Mouse (Mus musculus) heart, embryonic 12.5 days (tissue): ENCODE data around the gene Armc2. TPM values are rescaled to one million over a fixed set of nuclear protein-coding genes. Genes with fewer than 3 reads are reported as not detected.
A peak's percentile ranks its signal among the peaks of the same experiment; 100 is the strongest.

Experiments
- ATAC-seq: fragments of 200-750 bp; cut with Nextera tagmentation; 2 replicates; pipeline ENCODE4 v1.8.0; 2017; ENCODE audit warnings: moderate TSS enrichment, moderate library complexity; ENCODE audit not compliant: insufficient number of reproducible peaks, low FRiP score
- H3K27ac ChIP-seq: fragments of 300-500 bp; sonication (generic); 2 replicates; pipeline ENCODE4 v1.5.1; 2016; ENCODE audit warnings: mild to moderate bottlenecking, moderate library complexity; ENCODE audit not compliant: poor library complexity, severe bottlenecking
- H3K27me3 ChIP-seq: fragments of 300-500 bp; sonication (generic); replicated peaks from 2 replicates; pipeline ENCODE4 v1.6.1; 2016; ENCODE audit warnings: mild to moderate bottlenecking, moderate library complexity
- H3K36me3 ChIP-seq: fragments of 300-500 bp; sonication (generic); 2 replicates; pipeline ENCODE4 v1.6.1; 2016; ENCODE audit warnings: mild to moderate bottlenecking, moderate library complexity
- H3K4me1 ChIP-seq: fragments of 300-500 bp; sonication (generic); replicated peaks from 2 replicates; pipeline ENCODE4 v1.6.1; 2016; ENCODE audit warnings: mild to moderate bottlenecking
- H3K4me2 ChIP-seq: fragments of 300-500 bp; sonication (generic); 2 replicates; pipeline ENCODE4 v1.6.1; 2016; ENCODE audit warnings: mild to moderate bottlenecking, moderate library complexity
- H3K4me3 ChIP-seq: fragments of 300-500 bp; sonication (generic); 2 replicates; pipeline ENCODE4 v1.5.1; 2016; ENCODE audit warnings: mild to moderate bottlenecking
- H3K9ac ChIP-seq: fragments of 300-500 bp; sonication (generic); 2 replicates; pipeline ENCODE4 v1.6.1; 2016; ENCODE audit warnings: mild to moderate bottlenecking, moderate library complexity
- H3K9me3 ChIP-seq: fragments of 300-500 bp; sonication (generic); replicated peaks from 2 replicates; pipeline ENCODE4 v1.6.1; 2016; ENCODE audit warnings: mild to moderate bottlenecking, moderate library complexity
- WGBS: fragments of 180-500 bp; shearing (Covaris S2); methylation state at CpG from one replicate; pipeline ENCODE4 v1.1.7; 2016; 5-methylcytosine and 5-hydroxymethylcytosine counted together
- polyA plus RNA-seq: library from polyadenylated mRNA; unstranded; fragments of >200 nt; fragmentation: Nextera tagmentation; extraction: Ambion mirVana; gene quantifications from 2 replicates; pipeline ENCODE4 v1.2.1, GENCODE M21; 2016

Gene Armc2
- polyA plus RNA-seq, 1 experiment from 2014 or later, result 1.2 TPM

DNA sequence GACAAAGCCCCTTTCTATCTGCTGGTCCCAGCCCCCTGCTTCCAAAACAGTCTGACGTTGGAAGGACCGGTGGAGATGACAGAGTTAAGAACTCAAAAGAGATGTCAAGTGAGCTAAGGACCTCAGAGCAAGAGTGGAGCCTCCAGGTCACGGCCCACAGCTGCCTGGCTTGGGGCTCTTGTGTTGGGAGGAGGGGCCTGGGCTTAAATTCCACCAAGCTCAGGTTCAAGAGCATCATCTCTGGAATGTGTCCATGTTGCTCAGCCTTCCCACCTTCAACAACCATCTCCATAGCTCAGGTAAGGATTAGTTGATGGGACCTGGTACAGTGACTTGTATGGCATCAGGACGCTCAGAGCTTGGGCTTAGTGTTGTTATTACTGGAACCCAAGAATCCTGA lies 23.7 kb downstream of the Armc2 start:
- H3K9ac ChIP-seq, result no peak overlapping the region
- H3K27ac ChIP-seq, result no peak overlapping the region
- no peaks in the 10 kb centered on the region for H3K9me3 ChIP-seq
- no peak for ATAC-seq
- no peak overlapping the region for H3K4me3 ChIP-seq
- peaks cover 39% of the 10 kb centered on the region for H3K4me1 ChIP-seq
- WGBS, result 49% methylated on average over 4 of the region's 4 CpGs
- H3K27me3 ChIP-seq, result peaks cover 24% of the 10 kb centered on the region
- H3K36me3 ChIP-seq, result no peaks in the 10 kb centered on the region
- no peak overlapping the region for H3K4me2 ChIP-seq

DNA sequence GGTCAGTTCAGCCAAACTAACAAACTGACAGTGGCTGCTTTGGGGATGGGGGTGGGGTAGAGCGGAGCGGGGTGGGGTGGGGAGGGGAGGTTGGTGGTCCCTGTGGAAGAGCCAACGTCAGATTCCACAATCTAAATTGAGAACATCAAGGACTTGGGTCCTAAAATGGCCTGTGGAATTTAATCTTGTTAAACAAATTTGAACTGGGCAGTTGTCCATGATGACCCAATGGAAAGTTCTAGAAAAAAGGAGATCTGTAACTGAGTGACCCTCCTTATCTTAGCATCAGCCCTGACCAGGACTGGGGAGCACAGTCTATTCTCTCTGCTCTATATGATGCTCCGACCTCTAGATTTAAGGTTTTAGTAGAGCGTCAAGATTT lies 26.2 kb downstream of the Armc2 start:
- peaks cover 25% of the 10 kb centered on the region for H3K27me3 ChIP-seq
- WGBS, result 73% methylated on average over 5 of the region's 5 CpGs
- no peak overlapping the region for H3K4me3 ChIP-seq
- no peak for ATAC-seq
- no peak overlapping the region for H3K4me2 ChIP-seq
- no peak overlapping the region for H3K27ac ChIP-seq
- H3K9ac ChIP-seq, result no peak overlapping the region
- peaks cover 26% of the 10 kb centered on the region for H3K4me1 ChIP-seq
- H3K36me3 ChIP-seq, result no peaks in the 10 kb centered on the region
- H3K9me3 ChIP-seq, result no peaks in the 10 kb centered on the region

DNA sequence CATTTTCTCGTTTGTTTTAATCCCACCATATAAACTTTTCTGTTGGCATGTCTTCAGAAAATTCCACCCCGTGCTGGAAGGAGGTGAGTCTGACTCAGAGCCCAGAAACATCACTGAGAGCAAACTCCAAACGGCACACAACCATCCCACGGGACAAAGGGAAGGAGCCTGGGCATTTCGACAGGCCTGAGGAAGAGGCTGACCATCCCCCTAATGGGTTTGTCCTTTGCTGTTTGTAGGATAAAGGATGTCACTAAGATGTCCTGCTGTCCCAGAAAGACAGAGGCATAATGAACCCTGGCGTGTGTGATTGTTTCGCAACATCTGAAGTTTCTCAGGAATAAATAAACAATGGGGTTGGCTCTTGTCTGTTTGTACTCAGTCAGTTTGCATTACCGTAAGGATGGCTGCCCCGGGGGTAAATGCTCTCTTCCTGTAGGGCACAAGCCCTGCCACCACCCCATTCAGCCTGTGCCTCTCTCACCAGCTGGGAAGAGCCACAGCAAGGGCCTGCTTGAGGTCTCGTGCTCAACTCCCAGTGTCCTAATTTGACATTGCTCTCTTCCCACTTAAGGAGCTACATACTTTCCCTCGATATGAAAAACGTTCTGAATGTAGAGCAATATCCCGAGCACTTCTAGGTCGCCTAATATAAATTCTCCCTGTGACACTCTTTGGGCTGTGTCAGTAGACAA lies 26.7 kb downstream of the Armc2 start:
- H3K4me2 ChIP-seq, result no peak overlapping the region
- peaks cover 22% of the 10 kb centered on the region for H3K27me3 ChIP-seq
- H3K9ac ChIP-seq, result no peak overlapping the region
- no peak overlapping the region for H3K4me3 ChIP-seq
- no peaks in the 10 kb centered on the region for H3K36me3 ChIP-seq
- no peak for ATAC-seq
- no peak overlapping the region for H3K27ac ChIP-seq
- WGBS, result 42% methylated on average over 14 of the region's 14 CpGs
- peaks cover 26% of the 10 kb centered on the region for H3K4me1 ChIP-seq
- H3K9me3 ChIP-seq, result no peaks in the 10 kb centered on the region

DNA sequence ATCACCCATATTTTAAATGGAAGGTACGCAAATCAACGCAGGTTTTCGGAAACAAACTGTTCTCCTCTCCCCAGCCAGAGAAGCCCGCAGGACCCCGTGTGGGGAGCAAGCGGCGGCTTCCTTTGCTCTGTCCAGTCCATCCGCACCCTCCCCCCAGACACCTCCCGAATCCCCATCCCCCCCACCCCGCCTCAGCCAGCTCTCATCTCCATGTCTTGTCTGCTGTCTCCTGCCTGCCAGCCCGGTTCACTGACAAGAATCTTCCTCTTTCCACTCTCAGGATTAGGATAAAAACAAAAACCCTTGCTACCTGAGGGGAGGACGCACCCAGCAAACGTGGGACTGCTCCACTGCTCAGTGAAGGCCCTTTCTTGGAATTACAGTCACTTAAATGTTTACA lies 27.3 kb downstream of the Armc2 start:
- no peak overlapping the region for H3K27ac ChIP-seq
- no peaks in the 10 kb centered on the region for H3K36me3 ChIP-seq
- 32% methylated on average over 13 of the region's 13 CpGs for WGBS

DNA sequence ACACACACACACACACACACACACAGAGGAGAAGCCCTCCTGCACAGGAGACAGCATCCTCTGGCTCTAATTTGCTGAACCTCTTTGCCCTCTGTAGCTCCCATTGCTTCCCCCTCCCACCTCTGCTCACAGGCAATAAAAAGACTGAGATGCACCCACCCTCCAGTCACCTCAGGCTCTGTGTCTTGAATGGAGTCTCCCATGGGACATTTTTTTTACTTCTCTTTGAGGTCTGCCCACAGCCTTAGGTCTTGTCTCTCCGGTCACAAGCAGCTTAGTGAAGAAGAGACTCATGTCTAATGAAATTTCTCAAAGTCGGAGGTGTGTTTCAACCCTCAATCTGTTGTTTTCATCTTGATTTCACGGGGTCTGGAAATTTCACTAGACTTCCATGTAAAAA lies 29.3 kb downstream of the Armc2 start:
- H3K4me3 ChIP-seq, result no peak overlapping the region
- ATAC-seq, result no peak
- peaks cover 22% of the 10 kb centered on the region for H3K27me3 ChIP-seq
- no peak overlapping the region for H3K27ac ChIP-seq
- H3K4me1 ChIP-seq, result peaks cover 12% of the 10 kb centered on the region
- H3K9me3 ChIP-seq, result no peaks in the 10 kb centered on the region
- WGBS, result 76% methylated on average over 3 of the region's 3 CpGs
- no peaks in the 10 kb centered on the region for H3K36me3 ChIP-seq
- H3K4me2 ChIP-seq, result no peak overlapping the region
- H3K9ac ChIP-seq, result no peak overlapping the region

More for the DNA sequence above, 27.3 kb downstream of the Armc2 start:
- no peak for ATAC-seq
- Histone ChIP-seq H3K4me3 (no peak overlapping the region), H3K9ac (no peak overlapping the region), H3K9me3 (no peaks in the 10 kb centered on the region), H3K4me1 (peaks cover 20% of the 10 kb centered on the region), H3K4me2 (0 out of 2 replicates have a peak overlapping the region, but pooled peaks have one; percentile 15), H3K27me3 (peaks cover 22% of the 10 kb centered on the region)

DNA sequence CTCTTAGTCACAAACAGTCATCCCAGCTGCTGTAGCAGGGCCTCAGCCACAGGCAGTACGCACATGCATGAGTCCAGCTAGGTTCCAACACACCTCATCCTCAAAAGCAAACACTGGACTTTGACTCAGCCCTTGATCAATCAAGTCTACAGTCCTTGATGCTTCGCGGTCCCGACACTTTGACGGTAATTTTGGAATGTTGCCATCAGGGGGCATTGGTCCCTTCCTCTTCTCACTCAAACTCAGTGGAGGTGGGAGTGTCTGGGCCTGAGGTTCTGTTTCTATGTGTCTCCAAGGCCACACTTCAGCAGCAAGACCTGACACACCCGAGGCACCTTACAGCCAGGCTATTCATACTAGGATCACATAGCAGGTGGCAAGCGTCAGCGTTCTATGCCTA lies 32.1 kb downstream of the Armc2 start:
- H3K4me3 ChIP-seq, result no peak overlapping the region
- no peak overlapping the region for H3K27ac ChIP-seq
- 83% methylated on average over 8 of the region's 8 CpGs for WGBS
- no peaks in the 10 kb centered on the region for H3K9me3 ChIP-seq
- H3K27me3 ChIP-seq, result peaks cover 16% of the 10 kb centered on the region
- peaks cover 7% of the 10 kb centered on the region; the same call in 1 of the 2 replicates for H3K4me1 ChIP-seq
- H3K36me3 ChIP-seq, result no peaks in the 10 kb centered on the region
- no peak for ATAC-seq
- H3K4me2 ChIP-seq, result no peak overlapping the region
- H3K9ac ChIP-seq, result no peak overlapping the region

DNA sequence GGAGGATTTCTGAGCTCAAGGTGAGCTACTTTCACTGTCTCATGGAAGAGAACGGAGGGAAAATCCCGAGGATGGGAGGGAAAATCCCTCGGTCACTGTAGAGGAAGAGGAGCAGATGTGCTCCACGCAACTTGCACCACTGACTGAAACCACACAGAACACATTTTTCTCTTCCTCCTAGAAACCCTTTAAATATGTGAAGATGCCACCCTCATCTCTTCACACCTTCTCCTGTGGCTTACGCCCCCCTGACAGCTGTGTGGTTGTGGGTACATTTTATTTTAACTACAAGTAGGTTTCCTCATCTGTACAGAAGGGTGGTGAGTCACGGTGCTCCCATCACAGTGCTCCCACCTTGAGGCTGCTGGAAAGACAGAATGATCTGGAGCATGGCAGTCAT lies 34.0 kb downstream of the Armc2 start:
- Histone ChIP-seq H3K4me2 (no peak overlapping the region), H3K27ac (no peak overlapping the region), H3K4me3 (no peak overlapping the region), H3K4me1 (no peaks in the 10 kb centered on the region), H3K36me3 (no peaks in the 10 kb centered on the region), H3K9me3 (no peaks in the 10 kb centered on the region), H3K9ac (no peak overlapping the region), H3K27me3 (peaks cover 4% of the 10 kb centered on the region)
- no peak for ATAC-seq
- 86% methylated on average over 6 of the region's 6 CpGs for WGBS

DNA sequence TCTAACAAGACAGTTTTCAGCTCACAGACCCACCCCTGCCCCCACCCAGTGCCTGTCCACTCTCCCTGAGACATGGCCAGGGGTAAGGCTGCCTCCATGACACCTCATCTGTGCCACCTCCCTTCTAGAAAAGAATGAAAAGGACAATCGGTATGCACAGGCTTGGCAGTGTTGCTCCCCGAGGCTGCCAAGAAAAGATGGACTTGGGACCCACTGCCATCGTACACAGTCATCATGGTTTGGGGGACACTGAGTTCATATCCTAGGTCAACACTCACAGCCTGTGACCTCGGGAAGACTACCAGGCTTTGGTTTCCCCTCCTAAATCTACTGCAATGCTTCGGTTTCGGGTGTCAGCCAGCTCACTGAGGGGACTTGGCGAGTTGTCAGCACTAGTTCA lies 35.4 kb downstream of the Armc2 start:
- no peaks in the 10 kb centered on the region for H3K36me3 ChIP-seq
- H3K9me3 ChIP-seq, result no peaks in the 10 kb centered on the region
- no peak overlapping the region for H3K4me3 ChIP-seq
- H3K4me2 ChIP-seq, result no peak overlapping the region
- 70% methylated on average over 7 of the region's 7 CpGs for WGBS
- no peaks in the 10 kb centered on the region for H3K4me1 ChIP-seq
- no peak overlapping the region for H3K27ac ChIP-seq
- H3K27me3 ChIP-seq, result no peaks in the 10 kb centered on the region
- H3K9ac ChIP-seq, result no peak overlapping the region
- no peak for ATAC-seq

DNA sequence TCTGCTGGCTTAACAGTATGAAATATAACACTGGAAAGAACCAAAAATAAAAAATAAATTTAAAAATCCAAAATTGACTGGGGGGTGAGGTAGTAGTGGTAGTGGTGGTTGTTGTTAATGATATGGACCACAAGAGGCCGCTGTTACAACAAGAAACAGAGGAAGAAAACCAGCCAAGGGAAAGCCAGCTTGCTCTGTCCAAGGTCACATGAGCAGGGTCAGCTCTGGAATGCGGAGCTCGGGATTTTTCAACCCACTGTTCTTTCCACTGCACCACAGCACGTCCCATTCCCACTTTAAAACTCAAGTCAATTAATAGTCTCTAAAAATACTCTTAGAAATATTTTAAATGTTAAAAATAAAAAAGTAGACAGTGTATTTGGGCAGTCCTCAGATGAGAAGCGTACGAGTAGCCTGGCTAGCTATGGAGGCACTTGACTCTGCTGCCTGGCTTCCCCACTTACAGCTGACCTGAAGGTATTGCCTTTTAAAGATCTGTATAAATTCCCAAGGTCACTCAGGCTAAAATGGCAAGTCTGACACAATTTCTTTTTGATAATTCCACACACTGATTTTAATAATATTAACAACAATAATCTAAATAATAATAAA lies 37.4 kb downstream of the Armc2 start:
- no peaks in the 10 kb centered on the region for H3K36me3 ChIP-seq
- H3K4me1 ChIP-seq, result no peaks in the 10 kb centered on the region
- H3K27me3 ChIP-seq, result no peaks in the 10 kb centered on the region
- H3K9ac ChIP-seq, result no peak overlapping the region
- H3K27ac ChIP-seq, result no peak overlapping the region
- H3K9me3 ChIP-seq, result no peaks in the 10 kb centered on the region
- WGBS, result 20% methylated on average over 6 of the region's 6 CpGs
- ATAC-seq, result no peak
- H3K4me2 ChIP-seq, result 0 out of 2 replicates have a peak overlapping the region, but pooled peaks have one; percentile 2
- H3K4me3 ChIP-seq, result no peak overlapping the region

DNA sequence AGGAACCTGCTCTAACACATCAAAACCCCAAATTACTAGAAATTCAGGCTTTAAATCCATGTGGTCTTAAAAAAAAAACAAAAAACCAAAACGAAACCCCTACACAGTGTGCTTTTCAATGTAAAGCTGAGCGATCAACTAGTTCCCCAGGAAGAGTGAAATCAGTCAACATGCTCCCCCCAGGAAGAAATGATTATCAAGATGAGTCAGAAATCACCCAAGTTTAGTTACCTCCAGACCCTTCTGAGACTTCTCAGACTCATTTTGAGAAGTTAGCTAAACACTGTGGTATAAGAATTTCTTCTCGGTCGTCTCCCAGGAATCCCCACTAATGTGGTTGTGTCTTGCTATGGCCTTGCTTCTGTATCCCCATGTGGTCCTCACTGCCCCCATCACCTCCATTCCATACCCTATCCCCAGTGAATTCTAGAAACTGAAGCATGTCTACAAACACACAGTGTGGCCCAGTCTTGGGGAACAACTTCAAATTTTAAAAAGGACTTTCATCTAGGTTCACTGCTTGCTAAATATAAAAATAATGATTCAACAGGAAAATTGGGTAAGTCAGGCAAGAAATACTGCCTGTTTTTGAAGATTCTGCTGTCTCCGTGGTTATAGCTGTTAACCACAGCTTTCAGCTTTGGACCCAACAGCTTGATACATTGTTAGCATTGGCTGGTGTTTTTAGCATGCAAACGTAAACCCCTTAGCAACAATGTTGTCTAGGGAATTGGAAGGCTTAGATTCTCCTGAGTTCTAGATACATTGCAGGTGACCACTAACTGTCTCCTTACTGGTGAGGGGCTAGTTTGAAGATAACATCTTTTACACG lies 39.6 kb downstream of the Armc2 start:
- H3K4me1 ChIP-seq, result no peaks in the 10 kb centered on the region
- H3K27ac ChIP-seq, result no peak overlapping the region
- no peak for ATAC-seq
- no peaks in the 10 kb centered on the region for H3K27me3 ChIP-seq
- no peak overlapping the region for H3K9ac ChIP-seq
- H3K4me2 ChIP-seq, result no peak overlapping the region
- 73% methylated on average over 7 of the region's 7 CpGs for WGBS
- no peak overlapping the region for H3K4me3 ChIP-seq
- no peaks in the 10 kb centered on the region for H3K36me3 ChIP-seq
- no peaks in the 10 kb centered on the region for H3K9me3 ChIP-seq

DNA sequence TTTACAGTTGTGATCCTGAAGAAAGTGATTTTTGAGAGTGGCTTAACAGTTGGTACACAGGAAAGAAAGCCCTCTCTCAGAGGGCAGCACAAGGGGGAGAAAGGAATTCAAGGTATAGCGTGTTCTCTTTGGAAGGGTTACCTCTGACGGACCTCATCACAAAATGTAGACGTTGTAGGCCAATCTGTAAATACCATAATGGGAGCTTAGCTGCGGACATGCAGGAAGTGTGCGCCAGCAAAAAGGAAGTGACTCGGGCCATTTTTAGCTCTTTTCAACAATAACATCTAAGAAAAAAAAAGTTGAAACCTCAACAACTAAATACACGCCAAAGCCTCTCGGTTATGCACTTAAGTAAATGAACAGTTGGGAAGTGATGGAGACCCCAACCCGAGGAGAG lies 45.6 kb downstream of the Armc2 start:
- H3K27me3 ChIP-seq, result no peaks in the 10 kb centered on the region
- H3K4me3 ChIP-seq, result no peak overlapping the region
- ATAC-seq, result no peak
- no peak overlapping the region for H3K27ac ChIP-seq
- 65% methylated on average over 9 of the region's 9 CpGs for WGBS
- H3K9me3 ChIP-seq, result no peaks in the 10 kb centered on the region
- H3K36me3 ChIP-seq, result no peaks in the 10 kb centered on the region
- H3K9ac ChIP-seq, result no peak overlapping the region
- no peaks in the 10 kb centered on the region for H3K4me1 ChIP-seq
- no peak overlapping the region for H3K4me2 ChIP-seq
